Mouse (Mus musculus) liver, adult 2 months (tissue): ENCODE results near the gene A630095N17Rik. TPM values are rescaled to one million over a fixed set of nuclear protein-coding genes. Genes with fewer than 3 reads are reported as not detected.

ENCODE experiments used
- DNase-seq: peaks from one replicate; pipeline ENCODE4 v3.0.0-alpha.2; 2011; ENCODE audit warnings: low read depth, low spot score; ENCODE audit errors: extremely low read depth
- H3K27ac ChIP-seq: fragments of 200-500 bp; replicated peaks from 2 replicates; pipeline ENCODE4 v1.5.1; 2012; ENCODE audit warnings: low read depth, mild to moderate bottlenecking, control low read depth, inconsistent platforms, low read length; ENCODE audit not compliant: insufficient read depth
- H3K27me3 ChIP-seq: fragments of 200-500 bp; 2 replicates; pipeline ENCODE4 v1.6.1; 2012; ENCODE audit warnings: mild to moderate bottlenecking, moderate library complexity, low read length, inconsistent platforms; ENCODE audit not compliant: control insufficient read depth, insufficient read depth
- H3K36me3 ChIP-seq: fragments of 200-500 bp; 2 replicates; pipeline ENCODE4 v1.6.1; 2012; ENCODE audit warnings: low read length, inconsistent platforms; ENCODE audit not compliant: control insufficient read depth, insufficient read depth
- H3K4me1 ChIP-seq: fragments of 200-500 bp; 2 replicates; pipeline ENCODE4 v1.6.1; 2011; ENCODE audit warnings: low read length; ENCODE audit not compliant: control insufficient read depth, insufficient read depth
- H3K4me3 ChIP-seq: fragments of 200-500 bp; 2 replicates; pipeline ENCODE4 v1.5.1; 2011; ENCODE audit warnings: low read depth, mild to moderate bottlenecking, control low read depth, low read length, moderate library complexity; ENCODE audit not compliant: insufficient read depth
- H3K79me2 ChIP-seq: fragments of 200-500 bp; 2 replicates; pipeline ENCODE4 v1.6.1; 2012; ENCODE audit warnings: inconsistent platforms, mild to moderate bottlenecking, low read length, moderate library complexity; ENCODE audit not compliant: control insufficient read depth, insufficient read depth
- H3K9ac ChIP-seq: fragments of 200-500 bp; 2 replicates; pipeline ENCODE4 v1.6.1; 2012; ENCODE audit warnings: low read depth, mild to moderate bottlenecking, control low read depth, inconsistent platforms, low read length
- CTCF ChIP-seq: fragments of 200-500 bp; IDR thresholded peaks from 2 replicates; pipeline ENCODE4 v1.5.1; 2011; ENCODE audit warnings: low read depth, low read length, control low read depth
- POLR2A ChIP-seq: fragments of 200-500 bp; IDR thresholded peaks from 2 replicates; pipeline ENCODE4 v1.6.1; 2011; ENCODE audit warnings: low read length, control low read depth; ENCODE audit not compliant: insufficient read depth; ENCODE audit errors: extremely low read depth
- WGBS: fragments of 180-500 bp; shearing (Covaris S2); methylation state at CpG from one replicate; pipeline ENCODE4 v1.1.7; 2018; 5-methylcytosine and 5-hydroxymethylcytosine counted together
- polyA plus RNA-seq: library from polyadenylated mRNA; depleted of rRNA; stranded (reverse); fragments of >200 nt; gene quantifications from 2 replicates; pipeline ENCODE4 v1.2.3, GENCODE M21; 2012
- total RNA-seq: library from RNA; depleted of rRNA; stranded (reverse); fragments of >200 nt; gene quantifications from 2 replicates; pipeline ENCODE4 v1.2.3, GENCODE M21; 2014

The A630095N17Rik gene
- total and polyA plus RNA-seq, 2 experiments: not detected

GRCm38 (mm10) chr1:75187126-75187525, 44.8 kb downstream of the A630095N17Rik start:
- Histone ChIP-seq H3K9ac (no peak overlapping the region), H3K27me3 (no peaks in the 10 kb centered on the region), H3K4me3 (no peak overlapping the region), H3K27ac (no peak overlapping the region), H3K36me3 (peaks cover 30% of the 10 kb centered on the region), H3K4me1 (peaks cover 13% of the 10 kb centered on the region), H3K79me2 (peaks cover 16% of the 10 kb centered on the region; the same call in 1 of the 2 replicates)
- DNase-seq: no peak
- TF ChIP-seq POLR2A: no peak
- no peak for TF ChIP-seq CTCF

- H3K27ac ChIP-seq: no peak overlapping the region
- 88% methylated on average over 11 of the region's 11 CpGs for WGBS
- H3K36me3 ChIP-seq: peaks cover 32% of the 10 kb centered on the region
- H3K4me1 ChIP-seq: peaks cover 9% of the 10 kb centered on the region
- H3K27me3 ChIP-seq: no peaks in the 10 kb centered on the region
- H3K9ac ChIP-seq: no peak overlapping the region
- no peak overlapping the region for H3K4me3 ChIP-seq
- peaks cover 6% of the 10 kb centered on the region; the same call in 1 of the 2 replicates for H3K79me2 ChIP-seq
- TF ChIP-seq CTCF (no peak), POLR2A (no peak)
- no peak for DNase-seq
These were observed 46.4 kb downstream of the A630095N17Rik start for GRCm38 (mm10) chr1:75185495-75185894.

GRCm38 (mm10) chr1:75182160-75182559, 49.7 kb downstream of the A630095N17Rik start:
- no peak overlapping the region for H3K27ac ChIP-seq
- peaks cover 5% of the 10 kb centered on the region; the same call in 1 of the 2 replicates for H3K4me1 ChIP-seq
- no peak overlapping the region for H3K4me3 ChIP-seq
- no peak overlapping the region for H3K9ac ChIP-seq
- no peaks in the 10 kb centered on the region for H3K79me2 ChIP-seq
- H3K36me3 ChIP-seq: peaks cover 23% of the 10 kb centered on the region
- WGBS: 74% methylated on average over 4 of the region's 4 CpGs
- no peak for DNase-seq
- no peak for TF ChIP-seq POLR2A
- peak; percentile 29; the same call in 1 of the 2 replicates for TF ChIP-seq CTCF
- no peaks in the 10 kb centered on the region for H3K27me3 ChIP-seq

DNA sequence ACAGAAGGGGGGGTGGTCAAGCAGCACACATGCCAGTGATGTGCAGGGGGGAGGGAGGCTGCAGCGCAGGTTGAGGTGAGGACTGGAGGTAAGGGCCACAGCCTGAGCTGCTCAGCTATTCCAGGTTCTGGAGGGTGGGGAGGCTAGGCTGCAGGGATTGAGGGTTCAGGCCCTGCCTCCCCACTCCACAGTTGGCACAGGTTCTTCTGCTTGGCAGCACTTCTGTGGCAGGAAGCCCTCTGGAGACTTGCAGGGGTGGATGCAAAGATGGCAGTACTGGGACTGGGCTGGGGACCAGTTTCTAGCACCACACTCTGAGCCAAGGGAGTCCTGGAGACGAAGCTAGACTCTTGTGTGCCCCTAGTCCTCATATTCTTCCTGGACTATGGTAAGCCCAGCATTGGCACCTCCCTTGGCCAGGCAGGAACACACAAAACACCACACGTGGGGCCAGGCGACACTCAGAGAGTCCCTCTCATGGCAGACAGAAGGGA, 50.5 kb downstream of the A630095N17Rik start:
- Histone ChIP-seq H3K9ac (no peak overlapping the region), H3K27me3 (no peaks in the 10 kb centered on the region), H3K79me2 (no peaks in the 10 kb centered on the region), H3K36me3 (peaks cover 26% of the 10 kb centered on the region), H3K27ac (no peak overlapping the region), H3K4me3 (no peak overlapping the region), H3K4me1 (peaks cover 5% of the 10 kb centered on the region; the same call in 1 of the 2 replicates)
- no peak for TF ChIP-seq POLR2A
- no peak for TF ChIP-seq CTCF
- no peak for DNase-seq
- WGBS: 90% methylated on average over 4 of the region's 4 CpGs

DNA sequence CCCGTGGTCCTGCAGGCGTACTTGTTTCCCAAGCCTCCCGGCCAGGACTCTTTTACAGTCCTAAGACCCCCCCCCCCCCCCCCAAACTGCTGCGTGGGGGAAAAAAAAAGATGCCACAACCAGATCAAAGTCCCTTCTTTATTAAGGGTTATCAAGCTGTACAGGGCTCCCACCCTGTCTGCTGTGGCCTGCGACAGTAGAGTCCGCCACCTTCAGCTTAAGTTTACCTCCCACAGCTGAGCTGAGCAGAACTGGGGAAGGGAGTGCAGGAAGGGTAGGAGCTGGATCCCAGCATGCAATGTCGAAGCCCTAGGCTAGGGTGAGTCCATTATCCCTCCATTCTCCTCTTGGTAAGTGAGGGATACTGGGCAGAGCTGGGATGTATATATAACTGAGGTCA, 51.2 kb downstream of the A630095N17Rik start:
- H3K79me2 ChIP-seq: no peaks in the 10 kb centered on the region
- peaks cover 29% of the 10 kb centered on the region for H3K36me3 ChIP-seq
- no peak overlapping the region for H3K27ac ChIP-seq
- H3K9ac ChIP-seq: no peak overlapping the region
- no peak overlapping the region for H3K4me3 ChIP-seq
- no peaks in the 10 kb centered on the region for H3K27me3 ChIP-seq
- 41% methylated on average over 7 of the region's 7 CpGs for WGBS
- no peak for DNase-seq
- H3K4me1 ChIP-seq: peaks cover 5% of the 10 kb centered on the region; the same call in 1 of the 2 replicates
- no peak for TF ChIP-seq CTCF
- TF ChIP-seq POLR2A: no peak

DNA sequence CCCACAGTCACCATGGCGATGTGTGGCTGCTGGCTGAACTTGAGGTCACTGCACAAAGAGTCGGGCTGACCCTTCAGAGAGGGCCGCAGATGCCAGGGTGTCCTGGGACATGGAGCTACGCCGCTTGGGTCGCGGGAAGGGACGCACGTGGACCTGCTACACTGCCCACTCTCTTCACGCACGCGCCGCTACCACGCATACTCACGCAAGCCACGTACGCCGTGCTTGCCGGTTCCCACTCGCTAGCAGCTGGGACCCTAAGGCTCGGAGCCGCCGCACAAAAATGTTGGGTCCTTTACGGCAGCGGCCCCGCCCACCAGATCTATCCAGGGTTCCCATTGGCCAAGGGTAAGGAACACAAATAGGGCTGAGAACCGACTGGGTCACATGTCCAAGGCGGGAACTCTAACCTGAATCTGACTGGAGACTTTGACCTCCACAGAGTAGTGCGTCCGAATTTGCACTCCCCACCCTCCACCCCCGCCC, 51.8 kb downstream of the A630095N17Rik start, which contains the start of gene Abcb6:
TSS of gene Abcb6 (minus strand) at position 288 of the 486 bp plus-strand sequence.
- TF ChIP-seq POLR2A: peak; percentile 72
- TF ChIP-seq CTCF: no peak
- H3K27ac ChIP-seq: peak within 1 kb of the TSS; percentile 76
- no peaks in the 10 kb centered on the region for H3K27me3 ChIP-seq
- peak within 1 kb of the TSS; percentile 95 for H3K4me3 ChIP-seq
- H3K36me3 ChIP-seq: peaks cover 30% of the 10 kb centered on the region
- WGBS: under 1% methylated on average over 31 of the region's 31 CpGs
- H3K4me1 ChIP-seq: peaks cover 5% of the 10 kb centered on the region; the same call in 1 of the 2 replicates
- peak within 1 kb of the TSS; percentile 89 for H3K9ac ChIP-seq
- DNase-seq: peak; percentile 94
- H3K79me2 ChIP-seq: no peaks in the 10 kb centered on the region
